Comparison of ENCODE assay signal across 7 mouse cellular contexts in the genomic region with DNA sequence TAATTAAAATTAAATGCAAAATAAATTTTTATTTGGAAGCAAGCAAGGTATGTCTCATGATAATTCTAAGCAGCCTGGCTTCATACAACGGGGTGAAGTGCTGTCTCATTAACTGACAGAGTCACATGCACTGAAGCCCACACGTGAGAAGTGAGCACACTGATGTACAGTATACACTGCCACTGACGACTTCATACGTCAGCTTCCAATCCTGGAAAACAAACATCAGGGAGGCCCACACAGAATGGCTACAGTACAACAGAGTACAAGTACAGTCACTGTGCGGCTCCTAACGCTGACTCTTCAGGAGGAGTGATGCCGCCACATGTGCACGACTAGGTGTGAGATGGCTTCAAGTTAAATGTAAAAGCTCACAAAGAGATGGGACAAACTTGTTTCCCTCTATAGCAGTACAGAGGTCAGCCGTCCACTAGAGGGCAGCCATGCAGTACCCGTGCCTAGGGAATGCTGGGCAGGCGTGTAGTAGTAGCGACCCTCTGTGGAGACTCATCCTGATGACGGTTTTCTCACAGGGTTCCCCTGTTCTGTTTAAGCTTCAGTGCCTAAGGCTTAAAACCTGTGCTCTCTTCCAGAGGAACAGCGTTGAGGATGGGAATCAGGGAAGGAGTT. TPM values are rescaled to one million over a fixed set of nuclear protein-coding genes. Genes with fewer than 3 reads are reported as not detected.
DNase-seq lines count a peak whose midpoint lies in the region; ATAC-seq and TF ChIP-seq lines count a peak whose summit lies in the region.

No protein-coding gene starts in this region.

- peak; percentile 98 for TF ChIP-seq CTCF in intestine, postnatal 0 days (IDR thresholded peaks at IDR 0.05; ENCODE audit: low read depth)

- ATAC-seq in intestine, postnatal 0 days: peak; percentile 78
- ATAC-seq in midbrain, embryonic 13.5 days: peak; percentile 96

- WGBS in intestine, postnatal 0 days: 30% methylated on average over 14 of the region's 14 CpGs
- WGBS in limb, embryonic 10.5 days: 33% methylated on average over 14 of the region's 14 CpGs
- WGBS in midbrain, embryonic 13.5 days: 31% methylated on average over 14 of the region's 14 CpGs

- no peak overlapping the region; the same call in 1 of the 2 replicates for H3K27ac ChIP-seq in intestine, postnatal 0 days (ENCODE audit: low read depth, low read length)
- no peak overlapping the region for H3K27ac ChIP-seq in limb, embryonic 10.5 days
- no peak overlapping the region; the same call in 1 of the 2 replicates for H3K27ac ChIP-seq in midbrain, embryonic 13.5 days

- H3K4me2 ChIP-seq in intestine, postnatal 0 days (replicated peaks; ENCODE audit: low read depth): no peak overlapping the region
- no peak overlapping the region for H3K4me2 ChIP-seq in midbrain, embryonic 13.5 days (replicated peaks)

- peak; percentile 86 for DNase-seq in adrenal gland, postnatal 10 days
- peak; percentile 82 for DNase-seq in embryo, embryonic 9.5 days (ENCODE audit: extremely low spot score)
- peak; percentile 95 for DNase-seq in heart, adult 11 months
- DNase-seq in limb, embryonic 10.5 days (ENCODE audit: low spot score): peak; percentile 85
- DNase-seq in spleen, adult 18-20 months: peak; percentile 54 to 69

- H3K9ac ChIP-seq in intestine, postnatal 0 days (ENCODE audit: low read depth, low read length): no peak overlapping the region
- H3K9ac ChIP-seq in midbrain, embryonic 13.5 days (replicated peaks): no peak overlapping the region

- no peaks in the 10 kb centered on the region for H3K4me1 ChIP-seq in intestine, postnatal 0 days (replicated peaks; ENCODE audit: control insufficient read depth, insufficient read depth, low read length)
- peaks cover 12% of the 10 kb centered on the region for H3K4me1 ChIP-seq in limb, embryonic 10.5 days
- H3K4me1 ChIP-seq in midbrain, embryonic 13.5 days (replicated peaks): peaks cover 7% of the 10 kb centered on the region

- no peaks in the 10 kb centered on the region for H3K27me3 ChIP-seq in intestine, postnatal 0 days (replicated peaks; ENCODE audit: control insufficient read depth, insufficient read depth, low read length)
- H3K27me3 ChIP-seq in limb, embryonic 10.5 days (ENCODE audit: low read depth, poor library complexity, severe bottlenecking): no peaks in the 10 kb centered on the region
- H3K27me3 ChIP-seq in midbrain, embryonic 13.5 days: no peaks in the 10 kb centered on the region

- H3K4me3 ChIP-seq in intestine, postnatal 0 days (ENCODE audit: low read depth, low read length): no peak overlapping the region
- H3K4me3 ChIP-seq in limb, embryonic 10.5 days: no peak overlapping the region
- no peak overlapping the region for H3K4me3 ChIP-seq in midbrain, embryonic 13.5 days (replicated peaks)

- H3K9me3 ChIP-seq in intestine, postnatal 0 days (ENCODE audit: control insufficient read depth): no peaks in the 10 kb centered on the region
- no peaks in the 10 kb centered on the region for H3K9me3 ChIP-seq in limb, embryonic 10.5 days (replicated peaks)
- no peaks in the 10 kb centered on the region for H3K9me3 ChIP-seq in midbrain, embryonic 13.5 days

- peaks cover 17% of the 10 kb centered on the region for H3K36me3 ChIP-seq in intestine, postnatal 0 days (ENCODE audit: control insufficient read depth, insufficient read depth)
- H3K36me3 ChIP-seq in limb, embryonic 10.5 days: peaks cover 35% of the 10 kb centered on the region
- H3K36me3 ChIP-seq in midbrain, embryonic 13.5 days: peaks cover 44% of the 10 kb centered on the region

RNA-seq across cellular contexts. Expression of a gene that starts 6.0 kb away (rescaled TPM):
- total RNA-seq in adrenal gland, postnatal 10 days (2021): 10 to 100 TPM in 1 of 2 experiments, 1 to 10 TPM in 1; 8.4 to 11.6 TPM
- polyA plus RNA-seq in intestine, postnatal 0 days (2015; fragmentation: Nextera tagmentation; extraction: Ambion mirVana): 6.2 and 6.7 TPM in 2 replicates
- 41.0 and 43.2 TPM in 2 replicates for polyA plus RNA-seq in limb, embryonic 10.5 days (2016; fragmentation: Nextera tagmentation; extraction: Ambion mirVana)
- 21.9 and 26.9 TPM in 2 replicates for polyA plus RNA-seq in midbrain, embryonic 13.5 days (2015; fragmentation: Nextera tagmentation; extraction: Ambion mirVana)

RNA-seq across cellular contexts. Expression of a gene that starts 34.2 kb away (rescaled TPM):
- 10 to 100 TPM; 35.0 to 47.0 TPM for total RNA-seq in adrenal gland, postnatal 10 days (2021)
- polyA plus RNA-seq in intestine, postnatal 0 days (2015; fragmentation: Nextera tagmentation; extraction: Ambion mirVana): 36.3 and 42.2 TPM in 2 replicates
- polyA plus RNA-seq in limb, embryonic 10.5 days (2016; fragmentation: Nextera tagmentation; extraction: Ambion mirVana): 54.5 and 61.3 TPM in 2 replicates
- 103 and 110 TPM in 2 replicates for polyA plus RNA-seq in midbrain, embryonic 13.5 days (2015; fragmentation: Nextera tagmentation; extraction: Ambion mirVana)

RNA-seq across cellular contexts. Expression of a gene that starts 34.5 kb away (rescaled TPM):
- 10 to 100 TPM; 31.7 to 52.0 TPM for total RNA-seq in adrenal gland, postnatal 10 days (2021)
- 6.2 and 6.5 TPM in 2 replicates for polyA plus RNA-seq in intestine, postnatal 0 days (2015; fragmentation: Nextera tagmentation; extraction: Ambion mirVana)
- polyA plus RNA-seq in limb, embryonic 10.5 days (2016; fragmentation: Nextera tagmentation; extraction: Ambion mirVana): 33.1 and 34.5 TPM in 2 replicates
- 61.6 and 62.7 TPM in 2 replicates for polyA plus RNA-seq in midbrain, embryonic 13.5 days (2015; fragmentation: Nextera tagmentation; extraction: Ambion mirVana)

RNA-seq across cellular contexts. Expression of a gene that starts 47.3 kb away (rescaled TPM):
- total RNA-seq in adrenal gland, postnatal 10 days (2021): 100 to 1,000 TPM; 169 to 238 TPM
- polyA plus RNA-seq in intestine, postnatal 0 days (2015; fragmentation: Nextera tagmentation; extraction: Ambion mirVana): 71.1 and 83.4 TPM in 2 replicates
- polyA plus RNA-seq in limb, embryonic 10.5 days (2016; fragmentation: Nextera tagmentation; extraction: Ambion mirVana): 105 and 122 TPM in 2 replicates
- 146 and 159 TPM in 2 replicates for polyA plus RNA-seq in midbrain, embryonic 13.5 days (2015; fragmentation: Nextera tagmentation; extraction: Ambion mirVana)

RNA-seq across cellular contexts. Expression of a gene that starts 47.8 kb away (rescaled TPM):
- 10 to 100 TPM; 93.3 to 94.2 TPM for total RNA-seq in adrenal gland, postnatal 10 days (2021)
- polyA plus RNA-seq in intestine, postnatal 0 days (2015; fragmentation: Nextera tagmentation; extraction: Ambion mirVana): 19.0 and 23.8 TPM in 2 replicates
- polyA plus RNA-seq in limb, embryonic 10.5 days (2016; fragmentation: Nextera tagmentation; extraction: Ambion mirVana): 178 and 199 TPM in 2 replicates
- 72.3 and 73.7 TPM in 2 replicates for polyA plus RNA-seq in midbrain, embryonic 13.5 days (2015; fragmentation: Nextera tagmentation; extraction: Ambion mirVana)
